Mouse (Mus musculus) left cerebral cortex, adult 8-10 months (tissue): Measurements from ENCODE around the gene Aldh1l1. TPM values are rescaled to one million over a fixed set of nuclear protein-coding genes. Genes with fewer than 3 reads are reported as not detected.

Source experiments
- total RNA-seq, 4 experiments: library from RNA; stranded (reverse); gene quantifications; 2 replicates each; pipeline ENCODE4 v1.2.4; 2022

The Aldh1l1 gene
- total RNA-seq, 4 experiments from 2014 or later: 44.9 to 68.4 (median 49.3) TPM

Other genes with a start within 250 kb of the Aldh1l1 start
- gene Vmn1r54, start 240.1 kb upstream of the Aldh1l1 start, total RNA-seq: not detected
- not detected for gene BC048671, start 185.2 kb upstream of the Aldh1l1 start, total RNA-seq
- under 1 TPM in 1 of 4 experiments, not detected in 3; 0.22 TPM for gene Chst13, start 161.2 kb upstream of the Aldh1l1 start, total RNA-seq
- gene Uroc1, start 153.1 kb upstream of the Aldh1l1 start, total RNA-seq: not detected
- 10 to 100 TPM; 28.3 to 32.6 (median 29.6) TPM for gene Zxdc, start 116.9 kb upstream of the Aldh1l1 start, total RNA-seq
- 1 to 10 TPM; 4.3 to 5.8 (median 5.1) TPM for gene Cfap100, start 57.6 kb upstream of the Aldh1l1 start, total RNA-seq
- gene Klf15, start 23.9 kb upstream of the Aldh1l1 start, total RNA-seq: 10 to 100 TPM; 28.0 to 33.1 (median 29.4) TPM
- 1 to 10 TPM; 5.4 to 8.5 (median 7.0) TPM for gene Slc41a3, start 118.3 kb downstream of the Aldh1l1 start, total RNA-seq